Mouse (Mus musculus): ENCODE data around the gene Pik3r4.

DNA sequence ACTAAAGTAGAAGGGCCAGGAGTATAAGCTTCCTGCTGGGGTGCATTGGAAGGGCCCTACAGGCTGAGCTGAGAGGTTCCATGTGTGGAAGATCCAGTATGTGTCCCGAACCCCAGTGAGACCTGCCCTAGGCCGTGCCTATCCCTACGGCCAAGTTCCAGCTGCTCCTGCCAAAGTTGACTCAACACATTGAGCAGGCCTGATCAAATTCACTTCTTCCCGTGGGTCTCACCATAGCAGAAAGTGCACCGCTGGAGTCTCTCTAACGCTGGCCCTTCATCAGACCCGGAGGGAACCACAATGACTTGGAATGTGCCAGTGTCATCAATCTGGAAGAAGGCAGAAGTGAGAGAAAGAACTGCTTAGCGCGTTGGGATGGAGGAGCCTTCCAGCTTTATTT is 59.2 kb downstream of the Pik3r4 start:
- no peak for TF ChIP-seq CTCF (IDR thresholded peaks at IDR 0.05; ENCODE audit: control insufficient read depth, insufficient read depth, insufficient read length)
- TF ChIP-seq USF1 (IDR thresholded peaks at IDR 0.05; ENCODE audit: low read depth): no peak
- no peak for TF ChIP-seq MYOD1 (IDR thresholded peaks at IDR 0.05; ENCODE audit: control insufficient read depth, insufficient read length, low read depth)
- no peak for TF ChIP-seq MYOG (IDR thresholded peaks at IDR 0.05; ENCODE audit: control insufficient read depth, extremely low read depth, insufficient read length)
- TF ChIP-seq CEBPB (IDR thresholded peaks at IDR 0.05; ENCODE audit: low read depth): no peak

Measured in C2C12 (cell line).